Mouse (Mus musculus): Measurements from ENCODE around the gene Idnk.

Idnk gene

GRCm38 (mm10) chr13:58193221-58193620 lies 35.8 kb downstream of the Idnk start:
- DNase-seq (ENCODE audit: low spot score) = no peak

GRCm38 (mm10) chr13:58194908-58195307 lies 37.5 kb downstream of the Idnk start:
- DNase-seq (ENCODE audit: low spot score) = no peak

- DNase-seq (ENCODE audit: low spot score) = peak; percentile 10
Measured at GRCm38 (mm10) chr13:58197211-58197610, 39.8 kb downstream of the Idnk start.

- no peak for DNase-seq (ENCODE audit: low spot score)
Measured at GRCm38 (mm10) chr13:58197981-58198640, 40.7 kb downstream of the Idnk start.

- no peak for DNase-seq (ENCODE audit: low spot score)
Measured at GRCm38 (mm10) chr13:58201343-58201742, 43.9 kb downstream of the Idnk start.

GRCm38 (mm10) chr13:58201908-58202307 lies 44.5 kb downstream of the Idnk start:
- DNase-seq (ENCODE audit: low spot score) = no peak

- no peak for DNase-seq (ENCODE audit: low spot score)
Measured at GRCm38 (mm10) chr13:58202903-58203302, 45.5 kb downstream of the Idnk start.

GRCm38 (mm10) chr13:58204202-58204601 lies 46.8 kb downstream of the Idnk start:
- DNase-seq (ENCODE audit: low spot score) = no peak

- DNase-seq (ENCODE audit: low spot score) = no peak
Measured at GRCm38 (mm10) chr13:58204986-58205385, 47.5 kb downstream of the Idnk start.

GRCm38 (mm10) chr13:58206084-58206483 lies 48.6 kb downstream of the Idnk start:
- DNase-seq (ENCODE audit: low spot score) = no peak

- no peak for DNase-seq (ENCODE audit: low spot score)
Measured at GRCm38 (mm10) chr13:58210441-58210840, 53.0 kb downstream of the Idnk start.

GRCm38 (mm10) chr13:58212530-58212929 lies 55.1 kb downstream of the Idnk start:
- no peak for DNase-seq (ENCODE audit: low spot score)

GRCm38 (mm10) chr13:58213801-58214200 lies 56.4 kb downstream of the Idnk start:
- DNase-seq (ENCODE audit: low spot score) = no peak
